Mouse (Mus musculus): Measurements from ENCODE around the gene Clec2i. TPM values are rescaled to one million over a fixed set of nuclear protein-coding genes. Genes with fewer than 3 reads are reported as not detected.
"Not testable (repeated sequence)": the region's sequence is repeated elsewhere in the genome, so short reads cannot be mapped to it uniquely, and the experiment has no call there.

Gene Clec2i
- not detected for polyA plus RNA-seq (2012; fragmentation: generic; extraction: Trizol)
- long read RNA-seq, experiment 1, result 0 reads
- long read RNA-seq, experiment 2, result 0 reads

DNA sequence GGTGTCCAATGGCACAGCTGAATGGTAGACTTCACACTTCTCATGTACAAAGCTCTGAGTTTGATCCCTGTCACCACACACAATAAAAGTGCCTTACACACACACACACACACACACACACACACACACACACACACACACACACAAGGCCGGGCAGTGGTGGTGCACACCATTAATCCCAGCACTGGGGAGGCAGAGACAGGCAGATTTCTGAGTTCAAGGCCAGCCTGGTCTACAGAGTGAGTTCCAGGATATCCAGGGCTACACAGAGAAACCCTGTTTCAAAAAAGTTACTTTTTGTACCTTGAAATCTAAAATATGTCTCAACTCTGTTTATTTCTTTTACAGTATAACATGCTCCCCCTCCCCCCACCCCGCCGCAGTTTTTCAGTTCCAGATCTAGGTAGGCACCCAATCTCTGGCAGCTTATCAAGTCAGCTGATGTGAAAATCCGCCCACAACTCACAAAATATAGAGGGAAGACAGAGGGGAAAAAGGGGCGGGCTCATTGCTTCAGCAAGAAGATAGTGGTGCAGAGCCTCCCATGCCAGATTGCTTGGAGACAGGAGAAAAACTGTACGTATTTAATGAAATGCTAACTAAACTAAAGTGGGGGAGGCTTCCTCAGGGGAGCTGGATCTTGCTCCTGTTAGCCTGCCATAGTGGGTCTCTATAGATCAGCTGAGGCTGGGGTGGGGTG is at the start of gene Clec2i:
Gene Clec2i (plus strand): TSS at position 498 of the 700 bp plus-strand sequence.
- H3ac ChIP-seq (ENCODE audit: control insufficient read depth, insufficient read length, low read depth); H3K27me3 ChIP-seq (ENCODE audit: control insufficient read depth, insufficient read depth, insufficient read length); H3K79me3 ChIP-seq (ENCODE audit: low read depth); H3K4me3 ChIP-seq (ENCODE audit: insufficient read depth, poor library complexity, severe bottlenecking); H3K79me2 ChIP-seq (ENCODE audit: control insufficient read depth, insufficient read depth); H3K36me3 ChIP-seq (ENCODE audit: control insufficient read depth, insufficient read depth): not testable (repeated sequence)

DNA sequence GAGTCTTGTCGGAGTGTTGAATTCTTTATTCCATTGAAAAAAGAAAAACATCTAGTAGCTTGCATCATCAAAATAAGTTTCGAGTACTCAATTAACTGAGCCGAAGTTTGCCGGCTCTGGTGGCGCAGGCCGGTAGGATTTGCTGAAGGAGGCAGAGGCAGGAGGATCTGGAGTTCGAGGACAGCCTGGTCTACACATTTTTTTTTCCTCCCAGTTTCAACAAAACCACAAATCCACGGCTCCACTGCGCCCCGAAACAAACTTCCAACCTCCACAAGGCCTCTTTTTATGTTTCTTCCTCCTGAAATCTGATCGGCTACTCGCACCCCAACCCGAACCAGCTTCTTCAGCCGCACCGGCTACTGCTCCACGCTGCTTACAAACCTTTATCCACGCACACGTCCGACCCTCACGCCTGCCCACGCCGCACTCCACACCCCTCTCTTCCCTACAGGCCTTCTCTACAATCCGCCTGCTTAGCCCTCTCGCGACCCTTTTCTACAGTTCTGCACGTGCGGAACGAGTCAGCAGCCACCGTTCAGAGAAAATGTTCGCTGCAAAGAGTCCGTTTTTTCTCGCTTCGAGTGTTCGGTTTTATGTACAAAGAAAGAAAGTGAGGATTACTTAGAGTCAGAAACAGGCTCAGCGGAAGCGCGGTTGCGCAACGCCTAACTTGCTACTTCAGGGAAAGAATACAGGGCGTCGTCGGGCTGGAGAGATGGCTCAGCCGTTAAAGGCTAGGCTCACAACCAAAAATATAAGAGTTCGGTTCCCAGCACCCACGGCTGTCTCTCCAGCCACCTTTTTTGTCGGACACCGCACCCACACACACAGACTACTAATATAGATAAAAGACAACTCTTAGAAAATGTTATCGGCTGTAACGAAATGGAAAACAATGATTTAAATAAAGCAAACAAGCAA is 48.8 kb upstream of the Clec2i start:
- Histone ChIP-seq H3K79me2 (ENCODE audit: control insufficient read depth, insufficient read depth) (no peaks in the 10 kb centered on the region), H3K79me3 (ENCODE audit: low read depth) (no peaks in the 10 kb centered on the region), H3ac (ENCODE audit: control insufficient read depth, insufficient read length, low read depth) (peak overlapping the region; percentile 79), H3K4me3 (ENCODE audit: insufficient read depth, poor library complexity, severe bottlenecking) (peak overlapping the region; percentile 84), H3K27me3 (ENCODE audit: control insufficient read depth, insufficient read depth, insufficient read length) (no peaks in the 10 kb centered on the region), H3K36me3 (ENCODE audit: control insufficient read depth, insufficient read depth) (no peaks in the 10 kb centered on the region)
- TF ChIP-seq CEBPB (IDR thresholded peaks at IDR 0.05; ENCODE audit: low read depth) (peak; percentile 99), MAX (IDR thresholded peaks at IDR 0.05) (no peak)

DNA sequence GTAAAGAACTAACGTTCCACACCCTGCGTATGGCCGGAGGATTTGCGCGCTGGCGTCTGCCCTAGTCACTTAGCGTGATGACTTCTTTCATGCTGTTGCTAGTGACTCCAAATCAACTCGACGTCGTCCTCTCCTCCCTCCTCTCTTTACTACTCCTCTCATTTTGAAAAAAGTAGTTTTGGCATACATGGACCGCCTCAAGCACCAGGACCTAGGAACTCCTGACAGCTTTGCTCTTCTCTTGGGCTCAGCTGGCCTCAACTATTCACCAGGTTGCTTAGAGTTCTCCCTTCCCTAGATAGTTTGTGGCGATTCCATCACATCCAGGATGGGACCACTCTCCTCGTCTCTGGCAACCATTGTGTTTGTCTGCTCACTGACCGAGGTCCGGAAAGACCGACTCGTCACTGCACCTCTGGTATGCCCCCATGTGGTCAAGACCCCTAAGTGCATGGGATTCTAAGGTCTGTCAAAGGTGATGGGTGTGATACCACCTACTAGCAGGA is 48.1 kb upstream of the Clec2i start:
- no peak for TF ChIP-seq FOSL1 (IDR thresholded peaks at IDR 0.05; ENCODE audit: insufficient read depth, low read length, poor library complexity, severe bottlenecking)
- no peaks in the 10 kb centered on the region for H3K79me2 ChIP-seq (ENCODE audit: control insufficient read depth, insufficient read depth)
- peak overlapping the region; percentile 24 for H3K4me3 ChIP-seq (ENCODE audit: insufficient read depth, poor library complexity, severe bottlenecking)
- H3K27me3 ChIP-seq (ENCODE audit: control insufficient read depth, insufficient read depth, insufficient read length), result no peaks in the 10 kb centered on the region
- no peaks in the 10 kb centered on the region for H3K79me3 ChIP-seq (ENCODE audit: low read depth)
- H3ac ChIP-seq (ENCODE audit: control insufficient read depth, insufficient read length, low read depth), result peak overlapping the region; percentile 3
- no peaks in the 10 kb centered on the region for H3K36me3 ChIP-seq (ENCODE audit: control insufficient read depth, insufficient read depth)

DNA sequence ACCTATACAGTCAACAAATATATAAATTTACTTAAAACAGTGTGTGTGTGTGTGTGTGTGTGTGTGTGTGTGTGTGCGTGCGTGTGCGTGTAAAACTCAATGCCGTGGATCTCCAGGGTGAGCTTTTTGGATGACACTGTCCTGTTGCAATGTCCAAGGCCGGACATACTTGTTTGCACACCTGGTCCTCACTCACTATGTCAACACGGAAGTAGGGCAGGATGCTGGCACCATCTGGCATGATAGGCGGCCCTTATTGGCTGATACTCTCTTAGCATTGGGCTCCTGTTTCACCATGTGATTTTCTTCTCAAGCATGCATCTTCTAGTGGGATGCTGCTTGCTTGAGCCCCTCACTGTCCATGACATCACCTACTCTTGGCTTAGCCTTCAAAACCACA is 47.5 kb upstream of the Clec2i start:
- no peak overlapping the region for H3ac ChIP-seq (ENCODE audit: control insufficient read depth, insufficient read length, low read depth)
- no peak for TF ChIP-seq USF1 (IDR thresholded peaks at IDR 0.05; ENCODE audit: low read depth)
- TF ChIP-seq CTCF (IDR thresholded peaks at IDR 0.05; ENCODE audit: control insufficient read depth, insufficient read depth, insufficient read length), result no peak
- peak; percentile 66 for TF ChIP-seq MYOD1 (IDR thresholded peaks at IDR 0.05; ENCODE audit: control insufficient read depth, insufficient read length, low read depth)
- TF ChIP-seq CEBPB (IDR thresholded peaks at IDR 0.05; ENCODE audit: low read depth), result no peak
- no peaks in the 10 kb centered on the region for H3K79me3 ChIP-seq (ENCODE audit: low read depth)
- no peaks in the 10 kb centered on the region for H3K36me3 ChIP-seq (ENCODE audit: control insufficient read depth, insufficient read depth)
- no peak overlapping the region for H3K4me3 ChIP-seq (ENCODE audit: insufficient read depth, poor library complexity, severe bottlenecking)
- H3K79me2 ChIP-seq (ENCODE audit: control insufficient read depth, insufficient read depth), result no peaks in the 10 kb centered on the region
- H3K27me3 ChIP-seq (ENCODE audit: control insufficient read depth, insufficient read depth, insufficient read length), result no peaks in the 10 kb centered on the region

DNA sequence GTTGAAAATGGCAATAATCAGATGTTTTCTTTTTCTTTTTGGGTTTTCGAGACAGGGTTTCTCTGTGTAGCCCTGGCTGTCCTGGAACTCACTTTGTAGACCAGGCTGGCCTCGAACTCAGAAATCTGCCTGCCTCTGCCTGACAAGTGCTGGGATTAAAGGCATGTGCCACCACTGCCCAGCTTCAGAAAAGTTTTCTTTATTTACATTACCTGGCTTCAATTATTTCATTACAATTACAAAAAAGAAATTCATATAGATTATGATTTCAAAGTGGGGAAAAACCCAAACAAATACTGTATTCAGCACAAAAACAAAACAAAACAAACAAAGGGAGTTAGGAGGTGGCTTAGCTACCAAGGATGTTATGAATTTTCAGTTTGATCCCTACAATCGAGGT is 46.7 kb upstream of the Clec2i start:
- not testable (repeated sequence) for H3K79me3 ChIP-seq (ENCODE audit: low read depth); H3K27me3 ChIP-seq (ENCODE audit: control insufficient read depth, insufficient read depth, insufficient read length); H3ac ChIP-seq (ENCODE audit: control insufficient read depth, insufficient read length, low read depth); H3K4me3 ChIP-seq (ENCODE audit: insufficient read depth, poor library complexity, severe bottlenecking); H3K79me2 ChIP-seq (ENCODE audit: control insufficient read depth, insufficient read depth); H3K36me3 ChIP-seq (ENCODE audit: control insufficient read depth, insufficient read depth)

DNA sequence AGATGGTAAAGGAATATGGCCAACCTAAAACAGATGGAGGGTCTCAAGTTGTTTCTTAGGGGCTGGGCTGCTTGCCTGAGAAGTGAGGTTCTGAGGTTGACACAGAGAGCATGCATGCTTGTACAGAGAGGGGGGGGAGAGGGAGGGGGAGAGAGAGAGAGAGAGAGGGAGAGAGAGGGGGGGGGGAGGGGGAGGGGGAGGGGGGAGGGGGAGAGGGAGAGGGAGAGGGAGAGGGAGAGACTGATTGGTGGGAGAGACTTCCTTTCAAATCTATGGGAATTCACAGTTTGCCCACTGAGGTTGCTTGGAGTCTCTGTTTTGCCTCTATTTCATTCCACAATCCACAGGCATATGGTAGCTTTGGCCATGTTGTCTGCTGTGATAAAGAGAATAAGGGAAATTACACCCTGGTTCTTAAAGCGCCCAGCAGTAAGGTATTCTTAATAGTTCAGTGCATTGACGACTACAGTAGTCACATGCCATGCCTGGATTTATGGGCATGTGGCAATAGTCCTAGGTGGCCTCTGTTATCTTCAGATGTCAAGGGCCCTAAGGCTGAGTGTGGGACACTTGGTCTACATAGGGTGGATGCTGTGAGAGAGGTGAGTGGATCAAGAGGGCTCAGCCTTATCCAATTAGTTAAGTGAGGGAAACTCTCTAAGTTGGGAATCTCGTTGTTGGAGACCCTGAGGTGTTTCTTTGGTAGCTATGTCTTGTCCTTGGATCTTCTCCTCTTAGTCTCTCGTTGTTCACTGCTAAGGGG is 45.9 kb upstream of the Clec2i start:
- H3K79me3 ChIP-seq (ENCODE audit: low read depth), result no peaks in the 10 kb centered on the region
- TF ChIP-seq CTCF (IDR thresholded peaks at IDR 0.05; ENCODE audit: control insufficient read depth, insufficient read depth, insufficient read length), result no peak
- no peak for TF ChIP-seq CEBPB (IDR thresholded peaks at IDR 0.05; ENCODE audit: low read depth)
- no peak for TF ChIP-seq MYOG (IDR thresholded peaks at IDR 0.05; ENCODE audit: control insufficient read depth, extremely low read depth, insufficient read length)
- no peak for TF ChIP-seq MAX (IDR thresholded peaks at IDR 0.05)
- H3ac ChIP-seq (ENCODE audit: control insufficient read depth, insufficient read length, low read depth), result no peak overlapping the region
- no peaks in the 10 kb centered on the region for H3K27me3 ChIP-seq (ENCODE audit: control insufficient read depth, insufficient read depth, insufficient read length)
- no peaks in the 10 kb centered on the region for H3K36me3 ChIP-seq (ENCODE audit: control insufficient read depth, insufficient read depth)
- H3K4me3 ChIP-seq (ENCODE audit: insufficient read depth, poor library complexity, severe bottlenecking), result no peak overlapping the region
- no peaks in the 10 kb centered on the region for H3K79me2 ChIP-seq (ENCODE audit: control insufficient read depth, insufficient read depth)

Measured in C2C12 (cell line).